Mouse (Mus musculus) embryonic facial prominence, embryonic 15.5 days (tissue): Measurements from ENCODE around the gene Bcor. TPM values are rescaled to one million over a fixed set of nuclear protein-coding genes. Genes with fewer than 3 reads are reported as not detected.

ENCODE experiments used
- ATAC-seq: fragments of 200-750 bp; cut with Nextera tagmentation; 2 replicates; pipeline ENCODE4 v1.8.0; 2017; ENCODE audit warnings: low read depth, moderate TSS enrichment; ENCODE audit not compliant: insufficient number of reproducible peaks, low FRiP score, low TSS enrichment
- H3K27ac ChIP-seq: fragments of 300-500 bp; sonication (generic); replicated peaks from 2 replicates; pipeline ENCODE4 v1.5.1; 2015; ENCODE audit warnings: mild to moderate bottlenecking, inconsistent platforms
- H3K27me3 ChIP-seq: fragments of 300-500 bp; sonication (generic); 2 replicates; pipeline ENCODE4 v1.6.1; 2015; ENCODE audit warnings: inconsistent platforms
- H3K36me3 ChIP-seq: fragments of 300-500 bp; sonication (generic); 2 replicates; pipeline ENCODE4 v1.6.1; 2015; ENCODE audit warnings: mild to moderate bottlenecking, inconsistent platforms
- H3K4me1 ChIP-seq: fragments of 300-500 bp; sonication (generic); 2 replicates; pipeline ENCODE4 v1.6.1; 2015; ENCODE audit warnings: inconsistent platforms
- H3K4me2 ChIP-seq: fragments of 300-500 bp; sonication (generic); replicated peaks from 2 replicates; pipeline ENCODE4 v1.6.1; 2015; ENCODE audit warnings: mild to moderate bottlenecking, inconsistent platforms
- H3K4me3 ChIP-seq: fragments of 300-500 bp; sonication (generic); replicated peaks from 2 replicates; pipeline ENCODE4 v1.5.1; 2015; ENCODE audit warnings: mild to moderate bottlenecking, inconsistent platforms
- H3K9ac ChIP-seq: fragments of 300-500 bp; sonication (generic); 2 replicates; pipeline ENCODE4 v1.6.1; 2015; ENCODE audit warnings: inconsistent platforms
- H3K9me3 ChIP-seq: fragments of 300-500 bp; sonication (generic); replicated peaks from 2 replicates; pipeline ENCODE4 v1.6.1; 2016; ENCODE audit warnings: inconsistent platforms
- WGBS: fragments of 180-500 bp; shearing (Covaris S2); methylation state at CpG from one replicate; pipeline ENCODE4 v1.1.7; 2015; 5-methylcytosine and 5-hydroxymethylcytosine counted together
- polyA plus RNA-seq: library from polyadenylated mRNA; unstranded; fragments of >200 nt; fragmentation: Nextera tagmentation; extraction: Ambion mirVana; gene quantifications from 2 replicates; pipeline ENCODE4 v1.2.1, GENCODE M21; 2015

Gene Bcor
- 13.9 and 14.5 TPM in 2 replicates for polyA plus RNA-seq

DNA sequence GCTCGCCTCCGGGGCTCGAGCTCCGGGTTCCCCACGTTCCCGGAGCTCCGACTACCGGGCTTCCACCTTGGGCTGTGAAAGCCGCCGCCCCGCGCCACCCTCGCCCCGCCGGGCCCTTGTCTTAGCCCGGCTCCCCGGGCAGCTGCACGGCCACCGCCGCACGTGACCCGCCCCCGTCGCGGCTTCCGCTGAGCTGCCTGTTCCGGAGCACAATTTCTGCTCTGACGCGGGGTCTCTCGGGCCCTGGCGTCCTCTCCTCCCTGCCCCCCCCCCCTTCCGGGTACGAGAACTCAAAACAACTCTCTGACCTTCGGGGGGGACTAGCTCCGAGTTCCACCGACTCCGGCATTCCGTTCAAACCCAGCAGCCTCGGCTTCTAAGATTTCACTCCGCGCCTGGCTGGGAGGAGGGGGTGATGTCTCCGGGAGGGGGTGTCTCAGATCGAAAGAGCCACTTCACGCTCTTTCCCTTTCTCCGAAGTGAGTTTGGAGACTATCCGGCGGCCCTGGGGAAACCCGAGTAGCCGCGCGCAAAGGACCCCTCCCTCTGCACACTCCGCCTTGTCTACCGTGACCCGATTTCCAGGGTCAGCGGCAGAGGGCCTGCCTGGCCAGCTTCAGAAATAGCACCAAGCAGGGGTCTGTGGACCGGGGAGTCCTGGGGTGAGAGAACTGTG, at the start of gene Bcor:
Bcor (minus strand) TSS at position 375 of the 676 bp plus-strand sequence.
- 0 out of 2 replicates have a peak, but pooled peaks have one; percentile 34 for ATAC-seq
- Histone ChIP-seq H3K4me2 (peak within 1 kb of the TSS; percentile 63), H3K4me3 (peak within 1 kb of the TSS; percentile 49), H3K36me3 (no peaks in the 10 kb centered on the region), H3K27ac (peak within 1 kb of the TSS; percentile 85), H3K9ac (peak within 1 kb of the TSS; percentile 28), H3K27me3 (peaks cover 41% of the 10 kb centered on the region), H3K9me3 (no peaks in the 10 kb centered on the region), H3K4me1 (peaks cover 35% of the 10 kb centered on the region)
- 4% methylated on average over 35 of the region's 56 CpGs for WGBS

DNA sequence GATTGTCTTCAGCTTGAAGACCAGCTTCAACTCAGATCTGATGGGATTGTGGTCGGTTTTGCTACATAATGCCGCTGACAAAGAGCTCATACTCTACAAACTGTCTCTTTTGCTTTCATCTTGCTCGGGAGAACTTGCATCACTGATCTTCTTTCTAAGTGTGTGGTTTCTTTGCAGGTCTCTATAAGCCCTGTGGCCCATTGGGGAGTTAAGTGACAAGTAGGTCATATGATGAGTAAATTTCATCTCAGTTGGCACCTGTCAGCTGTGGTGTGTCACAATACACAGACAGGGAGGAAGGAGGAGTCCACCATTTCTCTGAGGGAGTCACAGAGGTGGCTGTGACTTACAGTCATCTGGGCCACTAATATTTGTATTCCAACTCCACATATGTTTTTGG, 42.8 kb upstream of the Bcor start:
- Histone ChIP-seq H3K4me2 (no peak overlapping the region), H3K4me1 (no peaks in the 10 kb centered on the region), H3K36me3 (no peaks in the 10 kb centered on the region), H3K4me3 (no peak overlapping the region), H3K27me3 (no peaks in the 10 kb centered on the region), H3K27ac (no peak overlapping the region), H3K9me3 (no peaks in the 10 kb centered on the region), H3K9ac (no peak overlapping the region)
- ATAC-seq, result no peak
- 84% methylated on average over 3 of the region's 3 CpGs for WGBS

DNA sequence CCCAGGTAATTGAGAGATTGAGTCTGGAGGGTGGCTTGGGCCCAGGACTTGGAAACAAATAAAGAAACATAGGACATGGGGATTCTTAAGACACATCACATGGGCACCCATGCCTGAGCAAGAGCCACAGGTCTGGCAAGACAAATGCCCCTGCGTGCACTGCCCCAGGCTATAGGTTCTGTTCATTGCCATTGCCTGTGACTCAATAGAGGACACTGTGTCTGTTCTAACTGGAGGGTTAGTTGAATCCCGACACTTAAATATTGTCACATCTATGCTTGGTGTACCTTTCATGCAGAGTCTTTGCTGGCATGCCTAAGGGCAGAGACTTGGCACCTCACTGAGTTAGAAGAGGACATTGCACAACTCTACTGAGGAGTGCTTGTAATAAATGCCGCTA, 41.0 kb upstream of the Bcor start:
- H3K4me3 ChIP-seq, result no peak overlapping the region
- no peak overlapping the region for H3K4me2 ChIP-seq
- no peaks in the 10 kb centered on the region for H3K36me3 ChIP-seq
- ATAC-seq, result no peak
- no peaks in the 10 kb centered on the region for H3K9me3 ChIP-seq
- no peak overlapping the region for H3K27ac ChIP-seq
- 85% methylated on average over 3 of the region's 3 CpGs for WGBS
- no peak overlapping the region for H3K9ac ChIP-seq
- no peaks in the 10 kb centered on the region for H3K4me1 ChIP-seq
- H3K27me3 ChIP-seq, result no peaks in the 10 kb centered on the region; the same call in 1 of the 2 replicates

DNA sequence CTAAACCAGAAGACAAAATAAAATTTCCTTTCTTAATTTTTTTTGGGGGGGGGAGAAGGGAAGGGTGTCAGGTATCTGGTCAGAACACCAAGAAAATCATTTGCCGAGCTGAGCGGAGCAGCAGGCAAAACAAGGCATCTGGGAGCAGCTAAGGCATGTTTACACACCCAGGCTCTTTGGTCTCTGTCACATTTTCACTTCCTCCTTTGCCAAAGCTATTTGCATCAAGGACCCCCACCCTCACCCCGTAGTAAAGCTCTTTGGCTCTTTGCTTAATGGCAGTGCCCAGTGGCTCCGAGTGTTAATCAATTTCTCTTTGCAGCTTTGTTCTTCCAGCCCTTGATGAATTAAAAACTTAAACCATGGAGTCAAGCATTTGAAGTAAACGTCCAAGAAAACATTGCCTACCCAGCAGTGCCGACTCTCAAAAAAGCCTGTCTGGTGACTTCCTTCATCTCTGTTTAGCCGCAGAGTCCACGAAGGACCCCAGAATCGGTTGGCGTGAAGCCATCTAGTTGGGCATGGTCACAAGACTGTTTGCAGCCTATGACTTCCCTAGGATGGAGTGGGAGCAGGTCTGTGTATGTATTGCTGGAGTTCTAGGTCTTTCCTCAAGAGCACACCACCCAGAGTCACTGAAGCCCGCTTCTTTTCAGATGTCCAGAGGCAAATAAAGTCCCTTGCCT, 35.2 kb upstream of the Bcor start:
- Histone ChIP-seq H3K9me3 (no peaks in the 10 kb centered on the region), H3K4me1 (no peaks in the 10 kb centered on the region), H3K27me3 (no peaks in the 10 kb centered on the region; the same call in 1 of the 2 replicates), H3K36me3 (no peaks in the 10 kb centered on the region), H3K4me2 (no peak overlapping the region), H3K4me3 (no peak overlapping the region), H3K9ac (no peak overlapping the region), H3K27ac (no peak overlapping the region)
- ATAC-seq, result no peak
- 64% methylated on average over 11 of the region's 11 CpGs for WGBS

DNA sequence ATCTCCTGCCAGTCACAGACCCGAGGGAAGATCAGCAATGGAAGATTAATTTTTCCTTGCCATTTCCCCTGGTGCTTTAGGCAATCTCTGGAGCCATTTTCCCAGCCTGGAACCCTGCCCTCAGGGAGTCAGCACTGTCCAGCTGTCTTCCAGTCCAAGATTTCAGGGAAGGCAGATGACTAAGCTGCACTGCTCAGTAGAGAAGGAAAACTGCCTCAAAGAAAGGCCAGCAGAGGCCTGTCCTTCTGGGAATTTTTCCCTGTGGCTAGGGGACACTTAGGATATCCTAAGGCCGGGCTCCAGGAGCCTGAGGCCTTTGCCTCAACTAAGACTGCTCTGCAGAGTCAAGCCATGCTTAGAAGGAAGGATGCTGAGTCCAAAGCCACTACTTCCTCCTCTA, 32.2 kb upstream of the Bcor start:
- no peaks in the 10 kb centered on the region; the same call in 1 of the 2 replicates for H3K27me3 ChIP-seq
- no peaks in the 10 kb centered on the region for H3K36me3 ChIP-seq
- no peak overlapping the region for H3K4me3 ChIP-seq
- no peak overlapping the region for H3K4me2 ChIP-seq
- H3K27ac ChIP-seq, result no peak overlapping the region
- H3K9ac ChIP-seq, result no peak overlapping the region
- WGBS, result 55% methylated on average over 2 of the region's 2 CpGs
- H3K9me3 ChIP-seq, result no peaks in the 10 kb centered on the region
- H3K4me1 ChIP-seq, result no peaks in the 10 kb centered on the region
- no peak for ATAC-seq

DNA sequence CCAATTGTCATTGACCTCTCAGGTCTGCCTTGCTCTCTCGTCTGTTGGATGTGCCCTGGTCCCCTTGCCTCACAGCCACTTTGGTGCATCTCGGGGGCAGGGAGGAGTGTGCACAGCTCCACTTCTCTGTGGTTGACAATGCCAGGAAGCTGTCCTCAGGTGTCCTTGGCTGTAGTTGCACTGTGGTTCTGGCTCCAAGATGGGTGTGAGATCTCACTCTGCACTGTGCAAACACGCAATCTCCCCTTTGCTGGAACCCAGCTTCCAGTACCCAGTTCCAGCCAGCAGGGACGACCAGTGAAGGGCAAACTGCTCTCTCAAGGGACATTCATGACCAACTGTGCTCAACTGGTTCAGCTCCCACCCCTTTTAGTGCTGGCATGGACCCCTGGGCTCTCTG, 29.4 kb upstream of the Bcor start:
- no peak overlapping the region for H3K4me3 ChIP-seq
- WGBS, result 81% methylated on average over 4 of the region's 4 CpGs
- no peaks in the 10 kb centered on the region for H3K36me3 ChIP-seq
- H3K27ac ChIP-seq, result no peak overlapping the region
- no peaks in the 10 kb centered on the region for H3K4me1 ChIP-seq
- no peak overlapping the region for H3K4me2 ChIP-seq
- H3K27me3 ChIP-seq, result no peaks in the 10 kb centered on the region
- ATAC-seq, result no peak
- H3K9me3 ChIP-seq, result no peaks in the 10 kb centered on the region
- H3K9ac ChIP-seq, result no peak overlapping the region

DNA sequence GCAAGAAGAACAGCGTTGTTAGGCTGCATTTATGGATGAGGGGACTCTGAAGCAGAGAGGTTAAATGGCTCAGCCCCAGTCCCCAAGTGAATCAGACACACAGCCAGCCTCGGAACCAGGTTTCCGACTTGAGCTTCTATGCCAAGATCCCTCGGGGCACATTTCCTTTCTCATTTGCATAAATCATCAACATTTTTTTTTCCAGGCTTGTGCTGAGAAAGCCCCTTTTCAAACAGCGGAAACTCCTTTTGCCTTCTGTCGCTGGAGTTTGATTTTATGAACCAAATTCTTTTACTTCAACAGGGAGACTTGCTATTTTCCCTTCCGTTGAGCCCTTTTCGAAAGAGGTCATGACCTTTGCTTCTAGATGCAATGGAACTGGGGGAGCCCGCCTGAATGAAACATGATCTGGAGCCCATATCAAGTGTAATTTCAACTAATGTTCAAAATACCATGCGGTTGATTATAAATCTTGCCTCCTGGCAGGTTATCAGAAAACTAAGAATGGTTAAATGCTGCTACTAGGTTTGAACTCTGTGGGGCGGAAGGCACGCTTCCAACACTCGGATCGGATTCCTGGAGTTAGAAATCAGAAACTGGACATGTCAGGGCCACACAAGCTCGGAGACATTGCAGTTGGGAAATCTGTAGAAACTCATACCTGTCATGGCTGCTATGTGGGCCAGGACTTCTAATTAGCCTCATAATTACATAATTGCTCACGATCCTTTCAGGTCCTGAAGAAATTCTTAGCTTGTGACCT, 15.2 kb upstream of the Bcor start:
- WGBS, result 25% methylated on average over 16 of the region's 16 CpGs
- Histone ChIP-seq H3K27me3 (no peaks in the 10 kb centered on the region; the same call in none of the 2 replicates), H3K4me3 (no peak overlapping the region), H3K9ac (no peak overlapping the region), H3K36me3 (no peaks in the 10 kb centered on the region), H3K4me2 (no peak overlapping the region), H3K9me3 (no peaks in the 10 kb centered on the region), H3K4me1 (0 out of 2 replicates have a peak, but pooled peaks cover 4% of the 10 kb centered on the region), H3K27ac (no peak overlapping the region)
- no peak for ATAC-seq

DNA sequence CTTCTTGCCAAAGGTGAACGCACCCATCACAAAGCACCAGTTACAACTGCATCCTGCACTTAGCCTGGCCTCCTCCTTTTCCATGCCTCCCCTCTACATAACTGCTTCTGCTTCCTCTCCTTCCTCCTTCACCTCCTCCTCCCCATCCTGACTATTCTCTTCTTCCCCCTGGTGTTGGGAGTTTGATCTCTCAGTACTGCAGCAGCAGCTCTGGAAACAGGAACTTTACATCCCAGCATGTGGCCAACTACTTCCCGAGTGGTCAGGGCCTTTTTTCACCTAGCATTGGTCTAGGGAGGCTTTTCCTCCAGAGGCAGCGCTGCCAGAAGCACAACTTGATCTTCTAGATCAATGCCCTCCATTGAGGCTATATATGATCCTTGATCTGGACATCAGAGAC, 10.0 kb upstream of the Bcor start:
- 36% methylated on average over 3 of the region's 3 CpGs for WGBS
- Histone ChIP-seq H3K4me2 (no peak overlapping the region), H3K9ac (no peak overlapping the region), H3K4me3 (no peak overlapping the region), H3K9me3 (no peaks in the 10 kb centered on the region), H3K27me3 (no peaks in the 10 kb centered on the region; the same call in 1 of the 2 replicates), H3K36me3 (no peaks in the 10 kb centered on the region), H3K4me1 (0 out of 2 replicates have a peak, but pooled peaks cover 3% of the 10 kb centered on the region), H3K27ac (no peak overlapping the region)
- no peak for ATAC-seq

DNA sequence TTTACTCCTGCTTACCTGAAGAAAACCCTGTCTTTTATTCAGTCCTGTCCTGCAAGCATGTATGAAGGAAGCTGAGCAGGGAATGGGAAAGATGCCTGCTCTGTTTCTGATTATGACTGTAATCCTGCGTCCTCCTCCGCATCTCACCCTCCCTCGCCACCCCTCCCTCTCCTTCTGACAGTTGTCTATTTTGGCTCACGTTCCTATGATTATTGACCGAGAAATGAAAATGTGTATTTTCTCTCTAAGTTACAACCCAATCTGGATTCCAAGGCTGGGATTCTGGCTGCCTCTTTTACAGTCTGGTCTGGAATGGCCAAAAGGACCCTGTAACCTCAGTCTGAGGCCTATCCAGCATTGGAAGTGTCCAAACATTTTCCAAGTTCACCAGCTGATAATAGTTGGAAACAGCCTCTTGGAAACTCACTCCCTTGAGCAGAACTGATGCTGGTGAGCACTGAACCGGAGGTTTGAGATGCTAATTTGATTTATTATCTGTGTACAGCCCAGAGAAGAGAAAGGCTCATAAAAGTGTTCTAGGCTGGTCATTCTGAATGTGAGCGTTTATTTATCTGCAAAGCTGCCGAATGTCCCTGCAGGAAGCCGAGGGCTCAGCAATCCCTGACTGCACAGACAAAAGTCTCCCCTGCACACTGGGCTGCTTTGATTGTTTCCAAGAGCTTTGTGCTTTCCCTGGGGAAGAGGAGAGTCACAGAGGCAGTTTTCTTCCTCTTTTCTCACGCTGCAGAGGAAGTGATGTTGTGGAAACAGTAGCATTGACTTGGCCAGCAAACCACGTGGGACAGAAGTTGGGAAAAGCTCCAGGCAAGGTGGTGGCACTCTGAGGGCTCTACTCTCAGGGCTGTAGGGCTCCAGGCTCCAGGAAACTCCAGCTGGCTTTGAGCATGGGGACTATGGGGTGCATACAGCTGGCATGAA, 4.7 kb upstream of the Bcor start:
- no peak for ATAC-seq
- 0 out of 2 replicates have a peak overlapping the region, but pooled peaks have one; percentile 41 for H3K27ac ChIP-seq
- 41% methylated on average over 11 of the region's 11 CpGs for WGBS

DNA sequence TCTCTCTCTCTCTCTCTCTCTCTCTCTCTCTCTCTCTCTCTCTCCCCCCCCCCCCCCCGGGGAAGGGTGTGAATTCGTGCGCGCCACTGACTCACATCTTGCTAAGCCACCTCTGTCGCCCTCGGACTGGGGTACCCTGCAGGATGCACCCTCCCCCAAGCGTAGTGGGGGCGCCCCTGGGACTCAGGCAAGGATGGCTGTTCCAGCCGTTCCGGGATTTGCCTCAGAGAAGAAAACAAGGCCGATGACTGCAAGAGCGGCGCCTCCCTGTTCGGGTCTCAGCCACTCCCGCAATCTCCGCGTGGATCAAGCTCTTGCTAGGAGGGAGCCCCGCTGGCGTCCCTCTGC, 647 bp downstream of the Bcor start:
- H3K27me3 ChIP-seq, result peaks cover 46% of the 10 kb centered on the region
- H3K4me1 ChIP-seq, result peaks cover 37% of the 10 kb centered on the region
- peak overlapping the region; percentile 63 for H3K4me2 ChIP-seq
- 2% methylated on average over 19 of the region's 19 CpGs for WGBS
- peak overlapping the region; percentile 28 for H3K9ac ChIP-seq
- peak overlapping the region; percentile 85 for H3K27ac ChIP-seq
- H3K9me3 ChIP-seq, result no peaks in the 10 kb centered on the region
- H3K36me3 ChIP-seq, result no peaks in the 10 kb centered on the region
- peak overlapping the region; percentile 49 for H3K4me3 ChIP-seq
- 0 out of 2 replicates have a peak, but pooled peaks have one; percentile 10 for ATAC-seq

More for the DNA sequence above, 4.7 kb upstream of the Bcor start:
- no peak overlapping the region for H3K4me3 ChIP-seq
- no peaks in the 10 kb centered on the region for H3K36me3 ChIP-seq
- no peaks in the 10 kb centered on the region for H3K9me3 ChIP-seq
- 0 out of 2 replicates have a peak, but pooled peaks cover 3% of the 10 kb centered on the region for H3K27me3 ChIP-seq
- H3K4me2 ChIP-seq, result no peak overlapping the region
- H3K4me1 ChIP-seq, result 0 out of 2 replicates have a peak, but pooled peaks cover 2% of the 10 kb centered on the region
- H3K9ac ChIP-seq, result no peak overlapping the region
